Mouse (Mus musculus): ENCODE data around the gene Itgad.
A peak's percentile ranks its signal among the peaks of the same experiment; 100 is the strongest.

DNA sequence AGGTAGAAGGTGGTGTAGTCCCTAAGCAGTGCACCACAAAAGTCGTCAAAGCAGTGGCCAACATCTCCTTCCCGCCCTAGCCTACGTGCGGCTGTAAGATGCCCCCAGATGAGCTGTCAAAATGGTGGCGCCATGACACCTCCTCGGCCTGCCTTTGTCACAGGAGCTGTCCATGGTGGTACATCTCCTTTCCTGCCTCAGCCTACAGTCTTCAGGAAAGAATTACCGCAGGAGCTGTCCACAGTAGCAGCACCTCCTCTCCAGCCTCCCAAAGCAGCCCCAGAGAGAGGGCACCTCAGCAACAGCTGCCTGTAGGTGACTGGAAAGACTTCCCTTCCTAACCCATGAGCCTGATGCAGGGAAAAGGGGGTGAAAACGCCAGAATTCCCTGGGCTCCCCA is 77.6 kb downstream of the Itgad start:
- no peak for TF ChIP-seq POLR2AphosphoS5 (IDR thresholded peaks at IDR 0.05; ENCODE audit: borderline replicate concordance, low read depth, low read length)
- no peak for TF ChIP-seq POLR2A (IDR thresholded peaks at IDR 0.05; ENCODE audit: control insufficient read depth in 1 of 2, insufficient read depth in 1 of 2, low read depth in 1 of 2, low read length in 2 of 2, poor library complexity in 1 of 2)
- TF ChIP-seq CTCF (IDR thresholded peaks at IDR 0.05 in 2 of 3, conservative IDR thresholded peaks at IDR 0.05 in 1 of 3; ENCODE audit: control insufficient read depth in 1 of 3, insufficient read depth in 1 of 3, low read depth in 2 of 3, low read length in 3 of 3, poor library complexity in 1 of 3, severe bottlenecking in 1 of 3) = no peak
- TF ChIP-seq HCFC1 (IDR thresholded peaks at IDR 0.05; ENCODE audit: low read depth, low read length) = no peak
- TF ChIP-seq TBP (IDR thresholded peaks at IDR 0.05; ENCODE audit: low read depth, low read length) = no peak
- peak; percentile 97 for TF ChIP-seq MXI1 (IDR thresholded peaks at IDR 0.05; ENCODE audit: low read depth, low read length)
- TF ChIP-seq GABPA (IDR thresholded peaks at IDR 0.05; ENCODE audit: low read depth, low read length) = no peak
- TF ChIP-seq E2F4 (IDR thresholded peaks at IDR 0.05; ENCODE audit: borderline replicate concordance, low read depth, low read length) = no peak
- no peak for TF ChIP-seq MAZ (IDR thresholded peaks at IDR 0.05; ENCODE audit: low read depth, low read length)
- no peak for TF ChIP-seq USF1 (IDR thresholded peaks at IDR 0.05; ENCODE audit: low read depth, low read length)
- no peak for TF ChIP-seq GATA1 (IDR thresholded peaks at IDR 0.05; ENCODE audit: low read depth, low read length)

Data from MEL (cell line).